Mouse (Mus musculus): ENCODE data around the gene Epb41l1. TPM values are rescaled to one million over a fixed set of nuclear protein-coding genes. Genes with fewer than 3 reads are reported as not detected.

The Epb41l1 gene
- polyA plus RNA-seq, 1 experiment from 2014 or later: 2.1 TPM

- no peak for ATAC-seq (ENCODE audit: insufficient read depth)
- Histone ChIP-seq H3K9me3 (ENCODE audit: low read depth, low read length) (no peaks in the 10 kb centered on the region), H3K9ac (no peak overlapping the region), H3K36me3 (ENCODE audit: insufficient read depth) (peaks cover 53% of the 10 kb centered on the region), H3K4me1 (ENCODE audit: insufficient read depth) (peaks cover 5% of the 10 kb centered on the region; the same call in 1 of the 2 replicates), H3K27me3 (ENCODE audit: insufficient read depth, low read length) (no peaks in the 10 kb centered on the region), H3K27ac (ENCODE audit: low read depth) (no peak overlapping the region), H3K4me2 (no peak overlapping the region), H3K4me3 (ENCODE audit: low read depth, low read length) (no peak overlapping the region)
- no peak for TF ChIP-seq CTCF (IDR thresholded peaks at IDR 0.05; ENCODE audit: low read depth)
- no peak for DNase-seq
- 88% methylated on average over 4 of the region's 4 CpGs for WGBS
Observed at GRCm38 (mm10) chr2:156552421-156552820, 131.7 kb downstream of the Epb41l1 start.

GRCm38 (mm10) chr2:156561808-156562207 lies 141.1 kb downstream of the Epb41l1 start:
- Histone ChIP-seq H3K4me2 (no peak overlapping the region), H3K9me3 (ENCODE audit: low read depth, low read length) (no peaks in the 10 kb centered on the region), H3K4me1 (ENCODE audit: insufficient read depth) (no peaks in the 10 kb centered on the region), H3K36me3 (ENCODE audit: insufficient read depth) (peaks cover 61% of the 10 kb centered on the region), H3K4me3 (ENCODE audit: low read depth, low read length) (no peak overlapping the region), H3K9ac (no peak overlapping the region), H3K27ac (ENCODE audit: low read depth) (no peak overlapping the region), H3K27me3 (ENCODE audit: insufficient read depth, low read length) (no peaks in the 10 kb centered on the region)
- WGBS: 32% methylated on average over 2 of the region's 2 CpGs
- no peak for DNase-seq
- no peak for ATAC-seq (ENCODE audit: insufficient read depth)
- no peak for TF ChIP-seq CTCF (IDR thresholded peaks at IDR 0.05; ENCODE audit: low read depth)

DNA sequence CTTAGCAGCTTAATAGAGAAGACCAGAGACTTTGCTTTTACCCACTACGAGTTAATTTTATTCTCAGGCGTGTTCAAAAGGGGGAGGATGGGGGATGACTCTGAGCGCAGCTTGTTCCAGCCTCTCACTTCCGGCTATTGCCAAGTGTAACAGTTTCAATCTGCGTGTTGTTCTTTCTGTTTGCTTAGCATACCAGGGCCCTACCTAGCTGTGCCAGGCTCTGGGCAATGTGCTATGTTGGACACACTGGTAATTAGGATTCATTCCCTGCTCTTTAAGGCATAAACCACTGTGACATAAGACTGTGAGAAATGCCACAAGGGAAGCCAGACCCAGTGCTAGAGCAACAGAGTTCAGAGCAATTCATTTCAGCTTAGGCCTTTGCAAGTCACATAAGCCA lies 142.8 kb downstream of the Epb41l1 start:
- Histone ChIP-seq H3K4me3 (ENCODE audit: low read depth, low read length) (no peak overlapping the region), H3K9me3 (ENCODE audit: low read depth, low read length) (no peaks in the 10 kb centered on the region), H3K9ac (no peak overlapping the region), H3K36me3 (ENCODE audit: insufficient read depth) (peaks cover 60% of the 10 kb centered on the region), H3K27ac (ENCODE audit: low read depth) (no peak overlapping the region), H3K4me1 (ENCODE audit: insufficient read depth) (no peaks in the 10 kb centered on the region), H3K27me3 (ENCODE audit: insufficient read depth, low read length) (no peaks in the 10 kb centered on the region), H3K4me2 (no peak overlapping the region)
- DNase-seq (no peak), ATAC-seq (ENCODE audit: insufficient read depth) (no peak)
- WGBS: 79% methylated on average over 5 of the region's 5 CpGs
- TF ChIP-seq CTCF (IDR thresholded peaks at IDR 0.05; ENCODE audit: low read depth): no peak

- no peak for TF ChIP-seq CTCF (IDR thresholded peaks at IDR 0.05; ENCODE audit: low read depth)
- Histone ChIP-seq H3K9me3 (ENCODE audit: low read depth, low read length) (no peaks in the 10 kb centered on the region), H3K9ac (no peak overlapping the region), H3K27ac (ENCODE audit: low read depth) (no peak overlapping the region), H3K27me3 (ENCODE audit: insufficient read depth, low read length) (no peaks in the 10 kb centered on the region), H3K36me3 (ENCODE audit: insufficient read depth) (peaks cover 43% of the 10 kb centered on the region), H3K4me1 (ENCODE audit: insufficient read depth) (no peaks in the 10 kb centered on the region), H3K4me2 (no peak overlapping the region), H3K4me3 (ENCODE audit: low read depth, low read length) (no peak overlapping the region)
- ATAC-seq (ENCODE audit: insufficient read depth) (no peak), DNase-seq (no peak)
- 95% methylated on average over 2 of the region's 2 CpGs for WGBS
Observed at GRCm38 (mm10) chr2:156566512-156566911, 145.8 kb downstream of the Epb41l1 start.

DNA sequence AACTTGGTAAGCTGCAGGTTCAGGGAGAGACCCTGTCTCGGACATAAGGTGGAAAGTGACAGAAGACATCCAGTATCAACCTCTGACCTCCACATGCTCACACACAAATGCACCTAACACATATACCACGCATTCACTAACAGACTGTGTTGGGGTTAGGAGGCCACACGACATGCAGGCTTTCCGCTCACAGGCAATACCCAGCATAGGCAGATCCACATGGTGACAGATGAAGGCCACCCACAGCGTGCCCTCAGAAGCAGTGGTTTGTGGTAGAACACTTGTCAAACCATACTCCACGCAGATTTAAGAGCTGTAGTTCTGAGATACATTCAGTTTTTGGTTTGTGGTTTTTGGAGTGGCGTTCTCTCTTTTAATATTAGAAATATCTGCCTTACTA lies 147.9 kb downstream of the Epb41l1 start:
- DNase-seq: no peak
- no peak for ATAC-seq (ENCODE audit: insufficient read depth)
- Histone ChIP-seq H3K4me1 (ENCODE audit: insufficient read depth) (no peaks in the 10 kb centered on the region), H3K27me3 (ENCODE audit: insufficient read depth, low read length) (no peaks in the 10 kb centered on the region), H3K27ac (ENCODE audit: low read depth) (no peak overlapping the region), H3K4me3 (ENCODE audit: low read depth, low read length) (no peak overlapping the region), H3K9me3 (ENCODE audit: low read depth, low read length) (no peaks in the 10 kb centered on the region), H3K9ac (no peak overlapping the region), H3K36me3 (ENCODE audit: insufficient read depth) (peaks cover 36% of the 10 kb centered on the region), H3K4me2 (no peak overlapping the region)
- 84% methylated on average over 7 of the region's 7 CpGs for WGBS
- no peak for TF ChIP-seq CTCF (IDR thresholded peaks at IDR 0.05; ENCODE audit: low read depth)

GRCm38 (mm10) chr2:156569261-156569660 lies 148.6 kb downstream of the Epb41l1 start:
- ATAC-seq (ENCODE audit: insufficient read depth) (no peak), DNase-seq (no peak)
- Histone ChIP-seq H3K9me3 (ENCODE audit: low read depth, low read length) (no peaks in the 10 kb centered on the region), H3K4me1 (ENCODE audit: insufficient read depth) (no peaks in the 10 kb centered on the region), H3K36me3 (ENCODE audit: insufficient read depth) (peaks cover 33% of the 10 kb centered on the region), H3K4me2 (no peak overlapping the region), H3K27me3 (ENCODE audit: insufficient read depth, low read length) (no peaks in the 10 kb centered on the region), H3K4me3 (ENCODE audit: low read depth, low read length) (no peak overlapping the region), H3K9ac (no peak overlapping the region), H3K27ac (ENCODE audit: low read depth) (no peak overlapping the region)
- TF ChIP-seq CTCF (IDR thresholded peaks at IDR 0.05; ENCODE audit: low read depth): no peak
- 82% methylated on average over 3 of the region's 3 CpGs for WGBS

GRCm38 (mm10) chr2:156571521-156571920 lies 150.8 kb downstream of the Epb41l1 start:
- no peak overlapping the region for H3K4me2 ChIP-seq
- no peak for TF ChIP-seq CTCF (IDR thresholded peaks at IDR 0.05; ENCODE audit: low read depth)
- ATAC-seq (ENCODE audit: insufficient read depth): no peak
- DNase-seq: no peak
- no peaks in the 10 kb centered on the region for H3K27me3 ChIP-seq (ENCODE audit: insufficient read depth, low read length)
- WGBS: 61% methylated on average over 6 of the region's 6 CpGs
- no peak overlapping the region for H3K4me3 ChIP-seq (ENCODE audit: low read depth, low read length)
- peaks cover 26% of the 10 kb centered on the region for H3K36me3 ChIP-seq (ENCODE audit: insufficient read depth)
- H3K4me1 ChIP-seq (ENCODE audit: insufficient read depth): no peaks in the 10 kb centered on the region
- no peak overlapping the region for H3K9ac ChIP-seq
- no peak overlapping the region for H3K27ac ChIP-seq (ENCODE audit: low read depth)
- H3K9me3 ChIP-seq (ENCODE audit: low read depth, low read length): no peaks in the 10 kb centered on the region

Measured in lung, embryonic 14.5 days (tissue).